Mouse (Mus musculus) E14TG2a.4 (cell line): ENCODE measurements around the gene Ick.

Experiments
- CTCF ChIP-seq: conservative IDR thresholded peaks from 2 replicates; pipeline ENCODE4 v1.5.1; 2014; ENCODE audit warnings: low read length
- NANOG ChIP-seq: IDR thresholded peaks from 2 replicates; pipeline ENCODE4 v1.6.1; 2014; ENCODE audit warnings: borderline replicate concordance, low read length, mixed read lengths

DNA sequence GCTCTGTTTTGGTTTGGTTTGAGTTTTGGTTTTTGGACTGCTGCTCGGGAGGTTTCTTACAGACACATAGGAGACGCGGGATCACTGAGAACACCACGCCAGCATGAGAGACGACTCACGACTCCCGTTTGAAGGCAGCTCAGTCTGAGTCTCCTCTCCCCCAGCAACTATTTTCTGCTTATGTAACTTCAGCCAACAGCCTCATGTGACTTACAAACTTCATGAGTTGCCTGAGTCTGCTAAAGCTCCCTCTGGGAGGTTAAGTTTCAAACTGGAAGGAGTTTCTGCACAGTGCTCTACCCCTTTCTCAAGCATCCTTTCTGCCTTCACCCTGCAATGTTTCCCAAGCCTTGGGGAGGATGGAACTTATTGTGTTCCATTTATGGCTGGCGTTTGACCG, 76.7 kb downstream of the Ick start:
- TF ChIP-seq CTCF = no peak
- no peak for TF ChIP-seq NANOG
